Mouse (Mus musculus): ENCODE results near the gene Gdf15. TPM values are rescaled to one million over a fixed set of nuclear protein-coding genes. Genes with fewer than 3 reads are reported as not detected.

The Gdf15 gene
- polyA plus RNA-seq, 1 experiment from 2014 or later: 1.0 TPM

- Histone ChIP-seq H3K9ac (peak overlapping the region; percentile 64), H3K27ac (ENCODE audit: poor library complexity, severe bottlenecking) (peak overlapping the region; percentile 38; the same call in 1 of the 2 replicates), H3K9me3 (replicated peaks) (no peaks in the 10 kb centered on the region), H3K4me1 (replicated peaks) (peaks cover 43% of the 10 kb centered on the region), H3K36me3 (no peaks in the 10 kb centered on the region), H3K27me3 (replicated peaks) (peaks cover 14% of the 10 kb centered on the region; the same call in 1 of the 2 replicates), H3K4me3 (peak overlapping the region; percentile 52), H3K4me2 (peak overlapping the region; percentile 68)
- ATAC-seq (ENCODE audit: insufficient number of reproducible peaks, low FRiP score): peak; percentile 83
- WGBS: 2% methylated on average over 60 of the region's 60 CpGs
Measured at GRCm38 (mm10) chr8:70629574-70630531, 2.4 kb downstream of the Gdf15 start.

- H3K9ac ChIP-seq: peak overlapping the region; percentile 64
- 59% methylated on average over 7 of the region's 7 CpGs for WGBS
- H3K27me3 ChIP-seq (replicated peaks): peaks cover 14% of the 10 kb centered on the region; the same call in 1 of the 2 replicates
Measured at GRCm38 (mm10) chr8:70628986-70629490, 3.2 kb downstream of the Gdf15 start.

DNA sequence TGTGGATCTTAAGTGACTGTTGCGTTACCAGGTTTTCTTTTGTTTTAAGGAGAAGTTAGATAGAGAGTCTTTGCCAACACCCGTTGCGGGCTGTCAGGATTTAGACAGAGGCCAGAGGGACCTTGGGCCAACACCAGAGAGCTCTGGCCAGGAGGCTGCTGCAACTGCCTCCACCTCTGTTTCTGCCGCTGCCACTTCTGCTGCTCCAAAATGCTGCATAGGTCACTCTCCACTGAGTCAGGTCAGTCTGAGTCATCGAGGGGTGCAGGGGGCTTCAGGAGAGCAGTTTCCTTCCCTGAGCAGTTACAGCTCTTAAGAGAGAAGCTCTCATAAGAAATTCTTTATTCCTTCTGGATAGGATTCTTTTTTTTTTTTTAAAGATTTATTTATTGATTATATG is 5.2 kb downstream of the Gdf15 start:
- no peaks in the 10 kb centered on the region for H3K9me3 ChIP-seq (replicated peaks)
- H3K4me1 ChIP-seq (replicated peaks): peaks cover 25% of the 10 kb centered on the region

More at GRCm38 (mm10) chr8:70628986-70629490, 3.2 kb downstream of the Gdf15 start:
- Histone ChIP-seq H3K36me3 (no peaks in the 10 kb centered on the region), H3K4me3 (peak overlapping the region; percentile 52), H3K9me3 (replicated peaks) (no peaks in the 10 kb centered on the region), H3K27ac (ENCODE audit: poor library complexity, severe bottlenecking) (peak overlapping the region; percentile 38; the same call in 1 of the 2 replicates), H3K4me2 (peak overlapping the region; percentile 68), H3K4me1 (replicated peaks) (peaks cover 35% of the 10 kb centered on the region)
- ATAC-seq (ENCODE audit: insufficient number of reproducible peaks, low FRiP score): no peak

GRCm38 (mm10) chr8:70625104-70625503 is 7.2 kb downstream of the Gdf15 start:
- Histone ChIP-seq H3K9ac (no peak overlapping the region), H3K9me3 (replicated peaks) (no peaks in the 10 kb centered on the region), H3K4me3 (no peak overlapping the region), H3K36me3 (no peaks in the 10 kb centered on the region), H3K4me2 (no peak overlapping the region), H3K27me3 (replicated peaks) (peaks cover 28% of the 10 kb centered on the region), H3K4me1 (replicated peaks) (0 out of 2 replicates have a peak, but pooled peaks cover 10% of the 10 kb centered on the region), H3K27ac (ENCODE audit: poor library complexity, severe bottlenecking) (no peak overlapping the region)
- ATAC-seq (ENCODE audit: insufficient number of reproducible peaks, low FRiP score): no peak
- WGBS: 20% methylated on average over 5 of the region's 5 CpGs

More for the DNA sequence above, 5.2 kb downstream of the Gdf15 start:
- Histone ChIP-seq H3K36me3 (no peaks in the 10 kb centered on the region), H3K27me3 (replicated peaks) (peaks cover 23% of the 10 kb centered on the region), H3K4me3 (no peak overlapping the region), H3K27ac (ENCODE audit: poor library complexity, severe bottlenecking) (no peak overlapping the region), H3K9ac (no peak overlapping the region), H3K4me2 (no peak overlapping the region)
- WGBS: 72% methylated on average over 5 of the region's 5 CpGs
- no peak for ATAC-seq (ENCODE audit: insufficient number of reproducible peaks, low FRiP score)

- H3K27ac ChIP-seq (ENCODE audit: poor library complexity, severe bottlenecking): no peak overlapping the region
- H3K4me1 ChIP-seq (replicated peaks): peaks cover 8% of the 10 kb centered on the region
- WGBS: 49% methylated on average over 3 of the region's 3 CpGs
- no peak overlapping the region for H3K9ac ChIP-seq
- peaks cover 32% of the 10 kb centered on the region for H3K27me3 ChIP-seq (replicated peaks)
- no peak overlapping the region for H3K4me3 ChIP-seq
- no peak for ATAC-seq (ENCODE audit: insufficient number of reproducible peaks, low FRiP score)
- no peaks in the 10 kb centered on the region for H3K9me3 ChIP-seq (replicated peaks)
- H3K36me3 ChIP-seq: no peaks in the 10 kb centered on the region
- H3K4me2 ChIP-seq: no peak overlapping the region
Measured at GRCm38 (mm10) chr8:70622220-70622619, 10.0 kb downstream of the Gdf15 start.

- Histone ChIP-seq H3K27ac (ENCODE audit: poor library complexity, severe bottlenecking) (no peak overlapping the region), H3K27me3 (replicated peaks) (peaks cover 32% of the 10 kb centered on the region), H3K9ac (no peak overlapping the region), H3K36me3 (no peaks in the 10 kb centered on the region), H3K4me2 (peak overlapping the region; percentile 17; the same call in 1 of the 2 replicates), H3K4me3 (no peak overlapping the region), H3K4me1 (replicated peaks) (peaks cover 10% of the 10 kb centered on the region), H3K9me3 (replicated peaks) (no peaks in the 10 kb centered on the region)
- 22% methylated on average over 9 of the region's 9 CpGs for WGBS
- peak; percentile 81 for ATAC-seq (ENCODE audit: insufficient number of reproducible peaks, low FRiP score)
Measured at GRCm38 (mm10) chr8:70618888-70619334, 13.3 kb downstream of the Gdf15 start.

DNA sequence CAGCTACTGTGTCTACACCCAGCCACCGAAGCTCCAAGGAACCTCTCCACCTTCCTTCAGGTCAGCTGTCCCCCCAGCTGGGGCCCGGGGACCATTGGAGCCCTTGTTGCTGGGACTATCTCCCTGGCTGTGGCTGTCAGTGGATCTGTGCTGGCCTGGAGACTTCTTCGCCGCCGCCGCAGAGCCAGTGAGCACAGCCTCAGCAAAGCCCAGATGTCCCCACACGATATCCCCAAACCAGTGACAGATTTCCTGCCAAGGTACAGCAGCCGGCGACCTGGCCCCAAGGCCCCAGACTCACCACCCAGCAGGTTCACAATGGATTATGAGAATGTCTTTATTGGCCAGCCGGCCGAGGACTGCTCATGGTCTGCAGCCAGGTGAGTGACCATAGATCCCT is 14.3 kb downstream of the Gdf15 start:
- H3K9me3 ChIP-seq (replicated peaks): no peaks in the 10 kb centered on the region
- no peaks in the 10 kb centered on the region for H3K36me3 ChIP-seq
- H3K4me1 ChIP-seq (replicated peaks): peaks cover 10% of the 10 kb centered on the region
- peaks cover 30% of the 10 kb centered on the region for H3K27me3 ChIP-seq (replicated peaks)
- no peak overlapping the region for H3K4me2 ChIP-seq
- no peak overlapping the region for H3K4me3 ChIP-seq
- peak overlapping the region; percentile 35; the same call in 1 of the 2 replicates for H3K9ac ChIP-seq
- H3K27ac ChIP-seq (ENCODE audit: poor library complexity, severe bottlenecking): no peak overlapping the region
- no peak for ATAC-seq (ENCODE audit: insufficient number of reproducible peaks, low FRiP score)
- WGBS: 70% methylated on average over 11 of the region's 11 CpGs

DNA sequence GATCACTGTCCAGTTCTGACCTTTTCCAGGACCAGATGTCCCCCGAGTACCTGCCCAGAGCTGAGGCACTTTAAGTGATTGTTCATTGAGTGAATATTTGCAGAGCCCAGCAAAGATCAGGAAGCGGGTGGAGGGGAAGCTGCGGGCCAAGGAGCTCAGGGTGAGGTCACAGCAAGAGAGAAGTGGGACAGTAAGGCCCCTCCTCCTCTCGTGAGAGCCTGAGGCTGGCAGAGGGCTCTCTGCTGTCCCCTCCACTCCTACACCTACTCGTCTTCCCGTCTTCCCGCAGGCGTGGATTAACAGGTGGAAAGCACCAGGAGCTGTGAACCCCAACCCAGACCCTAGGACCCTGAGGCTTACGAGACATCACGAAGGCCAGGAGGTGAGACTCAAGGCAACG is 15.6 kb downstream of the Gdf15 start:
- WGBS: 49% methylated on average over 11 of the region's 11 CpGs
- H3K4me2 ChIP-seq: no peak overlapping the region

DNA sequence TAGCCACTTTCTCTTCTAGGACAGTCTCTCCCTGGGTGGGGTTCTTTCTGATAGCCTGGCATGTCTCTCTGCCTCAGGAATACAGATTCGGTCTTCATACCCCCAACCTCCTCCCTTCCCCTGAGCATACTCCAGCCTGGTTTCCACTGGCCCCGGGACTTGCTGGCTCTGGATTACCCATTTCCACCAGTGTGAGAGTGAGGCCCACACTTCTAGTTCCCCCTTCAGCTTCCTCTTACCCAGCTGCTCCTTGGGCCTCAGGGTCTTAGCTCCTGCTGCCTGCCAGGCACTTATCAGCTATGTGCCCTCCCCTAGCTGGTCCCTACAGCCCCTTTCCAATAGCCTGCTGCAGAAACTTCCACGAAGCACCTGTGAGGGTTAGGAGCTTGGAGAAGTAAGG is 16.4 kb downstream of the Gdf15 start, which contains the start of gene Lrrc25:
Lrrc25 (plus strand) TSS at position 262 of the 400 bp plus-strand sequence.
- Histone ChIP-seq H3K36me3 (no peaks in the 10 kb centered on the region), H3K9me3 (replicated peaks) (no peaks in the 10 kb centered on the region), H3K27me3 (replicated peaks) (peaks cover 9% of the 10 kb centered on the region), H3K9ac (peak within 1 kb of the TSS; percentile 20; the same call in 1 of the 2 replicates), H3K4me2 (no peak within 1 kb of the TSS), H3K4me1 (replicated peaks) (peaks cover 18% of the 10 kb centered on the region), H3K4me3 (no peak within 1 kb of the TSS), H3K27ac (ENCODE audit: poor library complexity, severe bottlenecking) (no peak within 1 kb of the TSS)
- WGBS: 81% methylated on average over 3 of the region's 3 CpGs
- no peak for ATAC-seq (ENCODE audit: insufficient number of reproducible peaks, low FRiP score)

More for the DNA sequence above, 15.6 kb downstream of the Gdf15 start:
- Histone ChIP-seq H3K27me3 (replicated peaks) (peaks cover 17% of the 10 kb centered on the region), H3K9me3 (replicated peaks) (no peaks in the 10 kb centered on the region), H3K27ac (ENCODE audit: poor library complexity, severe bottlenecking) (no peak overlapping the region), H3K4me1 (replicated peaks) (peaks cover 12% of the 10 kb centered on the region), H3K36me3 (no peaks in the 10 kb centered on the region), H3K9ac (peak overlapping the region; percentile 20; the same call in 1 of the 2 replicates), H3K4me3 (no peak overlapping the region)
- ATAC-seq (ENCODE audit: insufficient number of reproducible peaks, low FRiP score): no peak

GRCm38 (mm10) chr8:70615281-70615680 is 17.0 kb downstream of the Gdf15 start:
- peaks cover 6% of the 10 kb centered on the region for H3K27me3 ChIP-seq (replicated peaks)
- H3K4me2 ChIP-seq: no peak overlapping the region
- H3K36me3 ChIP-seq: no peaks in the 10 kb centered on the region
- peaks cover 23% of the 10 kb centered on the region for H3K4me1 ChIP-seq (replicated peaks)
- no peak for ATAC-seq (ENCODE audit: insufficient number of reproducible peaks, low FRiP score)
- no peak overlapping the region for H3K9ac ChIP-seq
- no peaks in the 10 kb centered on the region for H3K9me3 ChIP-seq (replicated peaks)
- no peak overlapping the region for H3K4me3 ChIP-seq
- no peak overlapping the region for H3K27ac ChIP-seq (ENCODE audit: poor library complexity, severe bottlenecking)
- WGBS: 83% methylated on average over 8 of the region's 8 CpGs

GRCm38 (mm10) chr8:70614469-70614868 is 17.8 kb downstream of the Gdf15 start:
- Histone ChIP-seq H3K9me3 (replicated peaks) (no peaks in the 10 kb centered on the region), H3K4me1 (replicated peaks) (peaks cover 29% of the 10 kb centered on the region), H3K4me2 (no peak overlapping the region), H3K9ac (no peak overlapping the region), H3K27ac (ENCODE audit: poor library complexity, severe bottlenecking) (no peak overlapping the region), H3K27me3 (replicated peaks) (peaks cover under 1% of the 10 kb centered on the region; the same call in 1 of the 2 replicates), H3K36me3 (no peaks in the 10 kb centered on the region), H3K4me3 (no peak overlapping the region)
- no peak for ATAC-seq (ENCODE audit: insufficient number of reproducible peaks, low FRiP score)
- WGBS: 81% methylated on average over 5 of the region's 5 CpGs
